Mouse (Mus musculus) small intestine, adult 2 months (tissue): ENCODE measurements at regions not wholly inside any gene's neighbourhood (a gene's known extent, or its start where the extent isn't known, plus 50 kb on each side); places are given as distances from the start of the nearest gene placed in this dataset.

Experiments
- H3K27ac ChIP-seq: fragments of 200-500 bp; 2 replicates; pipeline ENCODE4 v1.5.1; 2012; ENCODE audit warnings: low read depth, low read length, control low read depth, inconsistent platforms; ENCODE audit not compliant: insufficient read depth
- H3K27me3 ChIP-seq: fragments of 200-500 bp; 2 replicates; pipeline ENCODE4 v1.6.1; 2012; ENCODE audit warnings: mild to moderate bottlenecking, moderate library complexity, low read length, inconsistent platforms; ENCODE audit not compliant: control insufficient read depth, insufficient read depth
- H3K36me3 ChIP-seq: fragments of 200-500 bp; 2 replicates; pipeline ENCODE4 v1.6.1; 2012; ENCODE audit warnings: mild to moderate bottlenecking, low read length, control low read depth, inconsistent platforms; ENCODE audit not compliant: control insufficient read depth, insufficient read depth
- H3K4me1 ChIP-seq: fragments of 200-500 bp; 2 replicates; pipeline ENCODE4 v1.6.1; 2012; ENCODE audit warnings: low read length, inconsistent platforms, mixed read lengths; ENCODE audit not compliant: control insufficient read depth, insufficient read depth, insufficient read length
- H3K4me3 ChIP-seq: fragments of 200-500 bp; 2 replicates; pipeline ENCODE4 v1.5.1; 2012; ENCODE audit warnings: low read depth, mild to moderate bottlenecking, control low read depth, inconsistent platforms, low read length, moderate library complexity
- CTCF ChIP-seq: fragments of 200-500 bp; IDR thresholded peaks from 2 replicates; pipeline ENCODE4 v1.5.1; 2012; ENCODE audit warnings: low read depth, mild to moderate bottlenecking, control low read depth, inconsistent platforms, low read length, moderate library complexity, mixed read lengths; ENCODE audit not compliant: insufficient replicate concordance, insufficient read length; ENCODE audit errors: extremely low read depth
- POLR2A ChIP-seq: fragments of 200-500 bp; IDR thresholded peaks from 2 replicates; pipeline ENCODE4 v1.6.1; 2012; ENCODE audit warnings: low read depth, mild to moderate bottlenecking, control low read depth, inconsistent platforms, low read length, moderate library complexity
- WGBS: fragments of 180-500 bp; shearing (Covaris S2); methylation state at CpG from one replicate; pipeline ENCODE4 v1.1.7; 2018; 5-methylcytosine and 5-hydroxymethylcytosine counted together

- Histone ChIP-seq H3K27me3 (no peaks in the 10 kb centered on the region), H3K27ac (no peak overlapping the region), H3K4me3 (no peak overlapping the region), H3K36me3 (no peaks in the 10 kb centered on the region), H3K4me1 (no peaks in the 10 kb centered on the region)
- no peak for TF ChIP-seq POLR2A
- TF ChIP-seq CTCF = no peak
- 65% methylated on average over 6 of the region's 6 CpGs for WGBS
Observed at GRCm38 (mm10) chr13:72977213-72977612, 283.1 kb upstream of the Irx4 start.

GRCm38 (mm10) chr13:72977971-72978370, 282.3 kb upstream of the Irx4 start:
- TF ChIP-seq POLR2A = no peak
- TF ChIP-seq CTCF = no peak
- no peaks in the 10 kb centered on the region for H3K27me3 ChIP-seq
- 61% methylated on average over 3 of the region's 3 CpGs for WGBS
- H3K27ac ChIP-seq = no peak overlapping the region
- H3K36me3 ChIP-seq = no peaks in the 10 kb centered on the region
- no peaks in the 10 kb centered on the region for H3K4me1 ChIP-seq
- H3K4me3 ChIP-seq = no peak overlapping the region

GRCm38 (mm10) chr13:72978966-72979365, 281.3 kb upstream of the Irx4 start:
- Histone ChIP-seq H3K4me3 (no peak overlapping the region), H3K4me1 (no peaks in the 10 kb centered on the region), H3K27me3 (no peaks in the 10 kb centered on the region), H3K27ac (no peak overlapping the region), H3K36me3 (no peaks in the 10 kb centered on the region)
- TF ChIP-seq CTCF (no peak), POLR2A (no peak)

- Histone ChIP-seq H3K27ac (no peak overlapping the region), H3K36me3 (no peaks in the 10 kb centered on the region), H3K4me1 (no peaks in the 10 kb centered on the region), H3K4me3 (no peak overlapping the region), H3K27me3 (no peaks in the 10 kb centered on the region)
- no peak for TF ChIP-seq CTCF
- no peak for TF ChIP-seq POLR2A
- WGBS = 49% methylated on average over 17 of the region's 17 CpGs
Observed at GRCm38 (mm10) chr13:72992589-72993409, 267.5 kb upstream of the Irx4 start.

- H3K4me1 ChIP-seq = no peaks in the 10 kb centered on the region
- no peaks in the 10 kb centered on the region for H3K36me3 ChIP-seq
- H3K4me3 ChIP-seq = no peak overlapping the region
- 79% methylated on average over 3 of the region's 3 CpGs for WGBS
- no peak overlapping the region for H3K27ac ChIP-seq
- no peaks in the 10 kb centered on the region for H3K27me3 ChIP-seq
- TF ChIP-seq POLR2A (no peak), CTCF (no peak)
Observed at GRCm38 (mm10) chr13:72993410-72993858, 266.8 kb upstream of the Irx4 start.

GRCm38 (mm10) chr13:72994538-72994937, 265.7 kb upstream of the Irx4 start:
- H3K27ac ChIP-seq = no peak overlapping the region
- no peaks in the 10 kb centered on the region for H3K4me1 ChIP-seq
- H3K27me3 ChIP-seq = no peaks in the 10 kb centered on the region
- H3K36me3 ChIP-seq = no peaks in the 10 kb centered on the region
- TF ChIP-seq CTCF = no peak
- no peak for TF ChIP-seq POLR2A
- no peak overlapping the region for H3K4me3 ChIP-seq

GRCm38 (mm10) chr13:73008856-73009546, 251.3 kb upstream of the Irx4 start:
- Histone ChIP-seq H3K27ac (no peak overlapping the region), H3K27me3 (no peaks in the 10 kb centered on the region), H3K36me3 (no peaks in the 10 kb centered on the region), H3K4me1 (no peaks in the 10 kb centered on the region), H3K4me3 (no peak overlapping the region)
- TF ChIP-seq POLR2A = no peak
- TF ChIP-seq CTCF = no peak
- 63% methylated on average over 22 of the region's 22 CpGs for WGBS
